Mouse (Mus musculus) right cerebral cortex, postnatal 36 days (tissue): ENCODE measurements around the gene Ppm1b.

Experiments
- DNase-seq, 2 experiments: peaks; one replicate each; pipeline ENCODE4 v3.0.0; 2022; ENCODE audit warnings: low spot score in 2 of 2, mixed read lengths in 1 of 2

Ppm1b gene

GRCm38 (mm10) chr17:85070658-85071057 is 114.1 kb downstream of the Ppm1b start:
- DNase-seq: no peak

- no peak for DNase-seq
Observed at GRCm38 (mm10) chr17:85071088-85071775, 114.7 kb downstream of the Ppm1b start.

GRCm38 (mm10) chr17:85072383-85072782 is 115.8 kb downstream of the Ppm1b start:
- DNase-seq: no peak

GRCm38 (mm10) chr17:85073214-85073613 is 116.7 kb downstream of the Ppm1b start:
- no peak for DNase-seq
